Comparison of ENCODE assay signal across 38 mouse cellular contexts in the genomic region with DNA sequence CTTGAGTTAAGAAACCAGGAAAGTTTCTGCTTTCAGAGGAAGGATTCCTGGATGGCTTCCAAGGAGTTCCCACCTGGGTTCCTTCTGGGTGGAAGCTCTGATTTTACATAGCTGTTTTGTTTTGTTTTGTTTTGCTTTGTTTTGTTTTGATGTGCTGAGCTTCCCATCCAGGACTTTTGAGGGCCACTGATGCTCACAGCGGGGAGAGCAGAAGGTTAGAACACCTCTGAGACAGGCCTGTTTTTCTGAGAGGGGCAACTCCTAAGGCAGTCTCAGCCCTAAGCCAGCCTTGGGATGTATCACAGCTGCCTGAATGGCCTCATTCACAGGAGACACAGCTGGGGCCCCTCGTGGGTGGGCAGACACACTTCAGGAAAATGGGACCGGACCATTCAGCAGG. TPM values are rescaled to one million over a fixed set of nuclear protein-coding genes. Genes with fewer than 3 reads are reported as not detected.
A peak's percentile ranks its signal among the peaks of the same experiment; 100 is the strongest.
DNase-seq lines count a peak whose midpoint lies in the region; ATAC-seq and TF ChIP-seq lines count a peak whose summit lies in the region.
"Had no signal": no experiment of that assay in that cellular context is flagged by ENCODE, and none has a peak within 500 bp of the region (broad histone marks: within the 10 kb centered on the region; RNA-seq: fewer than 3 reads in every experiment).

No protein-coding gene starts in this region.

- H3K36me3 ChIP-seq in heart, adult 2 months (ENCODE audit: control insufficient read depth, insufficient read depth, low read length) = no peaks in the 10 kb centered on the region
- no peaks in the 10 kb centered on the region for H3K36me3 ChIP-seq in midbrain, embryonic 11.5 days (ENCODE audit: control insufficient read depth, insufficient read depth, low read length)
- H3K36me3 ChIP-seq in midbrain, postnatal 0 days (ENCODE audit: insufficient read depth, low read length) = peaks cover 8% of the 10 kb centered on the region; the same call in 1 of the 2 replicates
- H3K36me3 ChIP-seq in ES-Bruce4 (ENCODE audit: control insufficient read depth, insufficient read depth, low read length, poor library complexity, severe bottlenecking) = 0 out of 2 replicates have a peak, but pooled peaks cover under 1% of the 10 kb centered on the region
- no peaks in the 10 kb centered on the region for H3K36me3 ChIP-seq in embryonic facial prominence, embryonic 15.5 days
- H3K36me3 ChIP-seq: embryonic facial prominence, embryonic 12.5 days had no signal

- H3K79me2 ChIP-seq in heart, adult 2 months (replicated peaks; ENCODE audit: control insufficient read depth, insufficient read depth, low read length) = no peaks in the 10 kb centered on the region

- H3K4me3 ChIP-seq in heart, adult 2 months = no peak overlapping the region
- no peak overlapping the region for H3K4me3 ChIP-seq in midbrain, embryonic 11.5 days (ENCODE audit: low read depth, low read length)
- no peak overlapping the region for H3K4me3 ChIP-seq in midbrain, postnatal 0 days (ENCODE audit: low read depth, low read length)
- H3K4me3 ChIP-seq in ES-Bruce4 (ENCODE audit: low read depth, low read length) = no peak overlapping the region
- H3K4me3 ChIP-seq in embryonic facial prominence, embryonic 15.5 days (replicated peaks) = no peak overlapping the region
- H3K4me3 ChIP-seq: embryonic facial prominence, embryonic 12.5 days; erythroblast, embryonic 14.5 days; hindbrain, embryonic 12.5 days; limb, embryonic 12.5 days; liver, embryonic 12.5 days; megakaryocyte, embryonic 14.5 days had no signal

- no peak for TF ChIP-seq POLR2A in heart, adult 2 months (IDR thresholded peaks at IDR 0.05; ENCODE audit: insufficient read depth, low read depth, low read length)
- no peak for TF ChIP-seq POLR2A in ES-Bruce4 (IDR thresholded peaks at IDR 0.05; ENCODE audit: insufficient read depth, low read length)

- DNase-seq in heart, adult 11 months = peak; percentile 86
- DNase-seq in heart, adult 2 months = no peak
- peak; percentile 82 for DNase-seq in midbrain, embryonic 11.5 days (ENCODE audit: low spot score, missing footprints)
- no peak for DNase-seq in midbrain, postnatal 0 days (ENCODE audit: low spot score)
- no peak for DNase-seq in liver
- no peak for DNase-seq in natural killer cell, adult 2 months (ENCODE audit: low spot score in 2 of 2)
- DNase-seq: adrenal gland, postnatal 10 days; cerebellum, adult 8-10 months; cerebellum, postnatal 25 days; forebrain, postnatal 0 days; heart, postnatal 14 days; kidney, adult 9 months; kidney, postnatal 25 days; lung, adult 18-20 months; lung, postnatal 4 days; midbrain, embryonic 14.5 days; right cerebral cortex, postnatal 14 days; thymus, postnatal 14 days had no signal

- no peak overlapping the region for H3K4me2 ChIP-seq in midbrain, embryonic 11.5 days
- H3K4me2 ChIP-seq in midbrain, postnatal 0 days (ENCODE audit: low read depth, low read length, poor library complexity, severe bottlenecking) = no peak overlapping the region
- H3K4me2 ChIP-seq in embryonic facial prominence, embryonic 15.5 days (replicated peaks) = peak overlapping the region; percentile 10; the same call in 1 of the 2 replicates
- H3K4me2 ChIP-seq: embryonic facial prominence, embryonic 12.5 days; hindbrain, embryonic 12.5 days; limb, embryonic 12.5 days; liver, embryonic 12.5 days had no signal

- no peak for TF ChIP-seq CTCF in heart, adult 2 months (IDR thresholded peaks at IDR 0.05)
- no peak for TF ChIP-seq CTCF in midbrain, postnatal 0 days (IDR thresholded peaks at IDR 0.05)
- no peak for TF ChIP-seq CTCF in ES-Bruce4 (IDR thresholded peaks at IDR 0.05; ENCODE audit: low read depth, low read length)

- intact Hi-C loops in heart, adult 2 months (cut with DNase I) = loop anchor here (2.0 kb wide), 2 partner anchors 17 to 267 kb away; no protein-coding TSS in a partner anchor

- no peaks in the 10 kb centered on the region for H3K9me3 ChIP-seq in midbrain, embryonic 11.5 days (ENCODE audit: control insufficient read depth, low read length)
- no peaks in the 10 kb centered on the region for H3K9me3 ChIP-seq in midbrain, postnatal 0 days (ENCODE audit: low read length)
- no peaks in the 10 kb centered on the region for H3K9me3 ChIP-seq in ES-Bruce4 (replicated peaks; ENCODE audit: control insufficient read depth, insufficient read depth, low read length, poor library complexity, severe bottlenecking)
- no peaks in the 10 kb centered on the region for H3K9me3 ChIP-seq in embryonic facial prominence, embryonic 15.5 days (replicated peaks)
- H3K9me3 ChIP-seq: embryonic facial prominence, embryonic 12.5 days; hindbrain, embryonic 12.5 days; limb, embryonic 12.5 days; liver, embryonic 12.5 days; megakaryocyte, embryonic 14.5 days had no signal

- no peak for TF ChIP-seq EP300 in heart, adult 2 months (IDR thresholded peaks at IDR 0.05; ENCODE audit: insufficient read depth, low read depth, low read length)
- TF ChIP-seq EP300 in ES-Bruce4 (IDR thresholded peaks at IDR 0.05; ENCODE audit: insufficient read depth, low read depth, low read length) = peak; percentile 55; the same call in 1 of the 2 replicates

- no peaks in the 10 kb centered on the region for H3K27me3 ChIP-seq in heart, adult 2 months (ENCODE audit: control insufficient read depth, insufficient read depth, low read length)
- no peaks in the 10 kb centered on the region for H3K27me3 ChIP-seq in midbrain, embryonic 11.5 days (ENCODE audit: control insufficient read depth, insufficient read depth, low read length)
- no peaks in the 10 kb centered on the region for H3K27me3 ChIP-seq in midbrain, postnatal 0 days (ENCODE audit: insufficient read depth, low read length)
- H3K27me3 ChIP-seq in ES-Bruce4 (ENCODE audit: control insufficient read depth, insufficient read depth, low read length, poor library complexity, severe bottlenecking) = no peaks in the 10 kb centered on the region
- no peaks in the 10 kb centered on the region for H3K27me3 ChIP-seq in embryonic facial prominence, embryonic 15.5 days
- H3K27me3 ChIP-seq: embryonic facial prominence, embryonic 12.5 days; limb, embryonic 12.5 days had no signal

- no peaks in the 10 kb centered on the region for H3K4me1 ChIP-seq in heart, adult 2 months (ENCODE audit: control insufficient read depth, insufficient read depth, low read length)
- peaks cover 3% of the 10 kb centered on the region; the same call in 1 of the 2 replicates for H3K4me1 ChIP-seq in midbrain, embryonic 11.5 days (ENCODE audit: control insufficient read depth, insufficient read depth, low read length)
- H3K4me1 ChIP-seq in midbrain, postnatal 0 days (ENCODE audit: insufficient read depth, low read length) = 0 out of 2 replicates have a peak, but pooled peaks cover 2% of the 10 kb centered on the region
- H3K4me1 ChIP-seq in ES-Bruce4 (ENCODE audit: control insufficient read depth, insufficient read depth, low read length) = peaks cover 7% of the 10 kb centered on the region
- H3K4me1 ChIP-seq in embryonic facial prominence, embryonic 15.5 days = peaks cover 13% of the 10 kb centered on the region

- WGBS in heart, adult 2 months = 59% methylated on average over 3 of the region's 3 CpGs
- 28% methylated on average over 3 of the region's 3 CpGs for WGBS in midbrain, embryonic 11.5 days
- WGBS in midbrain, postnatal 0 days = 36% methylated on average over 3 of the region's 3 CpGs
- WGBS in embryonic facial prominence, embryonic 15.5 days = 35% methylated on average over 3 of the region's 3 CpGs

- no peak overlapping the region for H3K9ac ChIP-seq in heart, adult 2 months (ENCODE audit: low read depth, low read length)
- H3K9ac ChIP-seq in midbrain, embryonic 11.5 days (ENCODE audit: low read length) = no peak overlapping the region
- H3K9ac ChIP-seq in midbrain, postnatal 0 days (replicated peaks; ENCODE audit: low read length, poor library complexity, severe bottlenecking) = no peak overlapping the region
- H3K9ac ChIP-seq in ES-Bruce4 (ENCODE audit: low read depth, poor library complexity, severe bottlenecking) = no peak overlapping the region
- H3K9ac ChIP-seq in embryonic facial prominence, embryonic 15.5 days = no peak overlapping the region
- H3K9ac ChIP-seq: forebrain, postnatal 0 days; hindbrain, embryonic 12.5 days; limb, embryonic 12.5 days; liver, embryonic 12.5 days had no signal

- H3K27ac ChIP-seq in heart, adult 2 months = no peak overlapping the region
- H3K27ac ChIP-seq in midbrain, embryonic 11.5 days (ENCODE audit: low read depth, low read length) = no peak overlapping the region
- no peak overlapping the region for H3K27ac ChIP-seq in midbrain, postnatal 0 days (ENCODE audit: low read depth, low read length)
- 0 out of 2 replicates have a peak overlapping the region, but pooled peaks have one; percentile 13 for H3K27ac ChIP-seq in ES-Bruce4 (ENCODE audit: insufficient read depth, low read length)
- H3K27ac ChIP-seq in embryonic facial prominence, embryonic 15.5 days (replicated peaks) = peak overlapping the region; percentile 55
- H3K27ac ChIP-seq: embryonic facial prominence, embryonic 12.5 days; hindbrain, embryonic 12.5 days; limb, embryonic 12.5 days; liver, embryonic 12.5 days had no signal

- no peak for ATAC-seq in midbrain, embryonic 11.5 days (ENCODE audit: low FRiP score)
- no peak for ATAC-seq in midbrain, postnatal 0 days (ENCODE audit: low FRiP score)
- no peak for ATAC-seq in embryonic facial prominence, embryonic 15.5 days (ENCODE audit: insufficient number of reproducible peaks, low FRiP score, low TSS enrichment, low read depth)
- ATAC-seq: forebrain, postnatal 0 days; liver, embryonic 12.5 days; lung, postnatal 0 days had no signal

RNA-seq across cellular contexts. Expression of gene Mif, which starts 8.4 kb away (rescaled TPM):
- total RNA-seq in heart, adult 2 months (2021) = 100 to 1,000 TPM; 200 to 220 TPM
- polyA plus RNA-seq in heart, adult 2 months (2012; rRNA removed) = 375 and 556 TPM in 2 replicates
- 1,631 and 1,834 TPM in 2 replicates for polyA plus RNA-seq in midbrain, embryonic 11.5 days (2014; fragmentation: Nextera tagmentation; extraction: Ambion mirVana)
- total RNA-seq in midbrain, postnatal 0 days (2014; rRNA removed) = 736 and 976 TPM in 2 replicates
- polyA plus RNA-seq in midbrain, postnatal 0 days (2015; fragmentation: Nextera tagmentation; extraction: Ambion mirVana) = 1,685 and 1,800 TPM in 2 replicates
- polyA plus RNA-seq in ES-Bruce4 (2011; ENCODE audit: insufficient read depth, insufficient read length, low read depth, missing spikeins) = 1,651 and 1,929 TPM in 2 replicates
- polyA plus RNA-seq in embryonic facial prominence, embryonic 15.5 days (2015; fragmentation: Nextera tagmentation; extraction: Ambion mirVana) = 1,283 and 1,429 TPM in 2 replicates

RNA-seq across cellular contexts. Expression of gene Gstt2, which starts 14.5 kb away (rescaled TPM):
- total RNA-seq in heart, adult 2 months (2021) = 10 to 100 TPM in 1 of 2 experiments, 1 to 10 TPM in 1; 8.0 to 12.8 TPM
- 53.4 and 69.1 TPM in 2 replicates for polyA plus RNA-seq in heart, adult 2 months (2012; rRNA removed)
- polyA plus RNA-seq in midbrain, embryonic 11.5 days (2014; fragmentation: Nextera tagmentation; extraction: Ambion mirVana) = 6.3 and 8.4 TPM in 2 replicates
- total RNA-seq in midbrain, postnatal 0 days (2014; rRNA removed) = 2.0 and 5.5 TPM in 2 replicates
- polyA plus RNA-seq in midbrain, postnatal 0 days (2015; fragmentation: Nextera tagmentation; extraction: Ambion mirVana) = 7.7 and 10.7 TPM in 2 replicates
- 26.3 and 31.9 TPM in 2 replicates for polyA plus RNA-seq in ES-Bruce4 (2011; ENCODE audit: insufficient read depth, insufficient read length, low read depth, missing spikeins)
- 9.0 and 11.0 TPM in 2 replicates for polyA plus RNA-seq in embryonic facial prominence, embryonic 15.5 days (2015; fragmentation: Nextera tagmentation; extraction: Ambion mirVana)

RNA-seq across cellular contexts. Expression of gene Gstt4, which starts 29.3 kb away (rescaled TPM):
- not detected for total RNA-seq in heart, adult 2 months (2021)
- polyA plus RNA-seq in heart, adult 2 months (2012; rRNA removed) = 0.29 and 0.44 TPM in 2 replicates
- polyA plus RNA-seq in midbrain, embryonic 11.5 days (2014; fragmentation: Nextera tagmentation; extraction: Ambion mirVana) = not detected in 2 replicates
- not detected in 2 replicates for total RNA-seq in midbrain, postnatal 0 days (2014; rRNA removed)
- not detected in 2 replicates for polyA plus RNA-seq in midbrain, postnatal 0 days (2015; fragmentation: Nextera tagmentation; extraction: Ambion mirVana)
- not detected in 2 replicates for polyA plus RNA-seq in ES-Bruce4 (2011; ENCODE audit: insufficient read depth, insufficient read length, low read depth, missing spikeins)
- not detected in 2 replicates for polyA plus RNA-seq in embryonic facial prominence, embryonic 15.5 days (2015; fragmentation: Nextera tagmentation; extraction: Ambion mirVana)
- total RNA-seq: forebrain, postnatal 0 days; gastrocnemius, adult 8-10 months; gastrocnemius, postnatal 4 days; heart, postnatal 14 days; layer of hippocampus, adult 18-20 months; layer of hippocampus, postnatal 10 days; left cerebral cortex, adult 18-20 months; left cerebral cortex, postnatal 14 days had no signal
- polyA plus RNA-seq: embryonic facial prominence, embryonic 12.5 days; erythroblast, embryonic 14.5 days; forebrain, embryonic 11.5 days; forebrain, postnatal 0 days; heart, embryonic 14.5 days; hindbrain, embryonic 12.5 days; limb, embryonic 12.5 days; liver, embryonic 12.5 days; lung, postnatal 0 days; midbrain, embryonic 14.5 days; neural tube, embryonic 14.5 days; small intestine, adult 2 months; stomach, embryonic 14.5 days had no signal

RNA-seq across cellular contexts. Expression of gene Derl3, which starts 41.5 kb away (rescaled TPM):
- total RNA-seq in heart, adult 2 months (2021) = under 1 TPM; 0.50 to 0.65 TPM
- polyA plus RNA-seq in heart, adult 2 months (2012; rRNA removed) = 1.0 and 1.3 TPM in 2 replicates
- 0.62 and 1.6 TPM in 2 replicates for polyA plus RNA-seq in midbrain, embryonic 11.5 days (2014; fragmentation: Nextera tagmentation; extraction: Ambion mirVana)
- total RNA-seq in midbrain, postnatal 0 days (2014; rRNA removed) = 0.80 and 1.4 TPM in 2 replicates
- 0.58 and 1.4 TPM in 2 replicates for polyA plus RNA-seq in midbrain, postnatal 0 days (2015; fragmentation: Nextera tagmentation; extraction: Ambion mirVana)
- polyA plus RNA-seq in ES-Bruce4 (2011; ENCODE audit: insufficient read depth, insufficient read length, low read depth, missing spikeins) = 9.6 and 13.8 TPM in 2 replicates
- 2.0 and 3.1 TPM in 2 replicates for polyA plus RNA-seq in embryonic facial prominence, embryonic 15.5 days (2015; fragmentation: Nextera tagmentation; extraction: Ambion mirVana)
- polyA plus RNA-seq: erythroblast, embryonic 14.5 days had no signal

RNA-seq across cellular contexts. Expression of gene Gstt1, which starts 53.3 kb away (rescaled TPM):
- 10 to 100 TPM; 15.8 to 16.8 TPM for total RNA-seq in heart, adult 2 months (2021)
- polyA plus RNA-seq in heart, adult 2 months (2012; rRNA removed) = 52.1 and 58.5 TPM in 2 replicates
- 4.9 and 6.1 TPM in 2 replicates for polyA plus RNA-seq in midbrain, embryonic 11.5 days (2014; fragmentation: Nextera tagmentation; extraction: Ambion mirVana)
- 22.6 and 37.1 TPM in 2 replicates for total RNA-seq in midbrain, postnatal 0 days (2014; rRNA removed)
- polyA plus RNA-seq in midbrain, postnatal 0 days (2015; fragmentation: Nextera tagmentation; extraction: Ambion mirVana) = 21.4 and 26.2 TPM in 2 replicates
- 8.9 and 9.5 TPM in 2 replicates for polyA plus RNA-seq in ES-Bruce4 (2011; ENCODE audit: insufficient read depth, insufficient read length, low read depth, missing spikeins)
- polyA plus RNA-seq in embryonic facial prominence, embryonic 15.5 days (2015; fragmentation: Nextera tagmentation; extraction: Ambion mirVana) = 13.8 and 14.5 TPM in 2 replicates

Comparison
In these comparisons a context has a peak if more than half of its experiments do, and no peak if none do; other contexts are left out.
1. DNase-seq: peak in heart, adult 11 months (single experiment) and midbrain, embryonic 11.5 days (single experiment); none in heart, adult 2 months (0 of 2), midbrain, postnatal 0 days (single experiment), liver (single experiment) and natural killer cell, adult 2 months (0 of 2).
2. H3K27ac ChIP-seq: peak in ES-Bruce4 (single experiment) and embryonic facial prominence, embryonic 15.5 days (single experiment); none in heart, adult 2 months (single experiment), midbrain, embryonic 11.5 days (single experiment) and midbrain, postnatal 0 days (single experiment).